Mouse (Mus musculus) ES-Bruce4 (cell line): ENCODE data around the gene H3f3b.

ENCODE experiments used
- CTCF ChIP-seq: IDR thresholded peaks from one replicate; pipeline ENCODE4 v1.8.1; 2011; ENCODE audit warnings: low read depth, low read length
- EP300 ChIP-seq: IDR thresholded peaks from 2 replicates; pipeline ENCODE4 v1.6.1; 2011; ENCODE audit warnings: low read depth, low read length; ENCODE audit not compliant: insufficient read depth
- POLR2A ChIP-seq: IDR thresholded peaks from one replicate; pipeline ENCODE4 v1.8.1; 2011; ENCODE audit warnings: low read length; ENCODE audit not compliant: insufficient read depth

DNA sequence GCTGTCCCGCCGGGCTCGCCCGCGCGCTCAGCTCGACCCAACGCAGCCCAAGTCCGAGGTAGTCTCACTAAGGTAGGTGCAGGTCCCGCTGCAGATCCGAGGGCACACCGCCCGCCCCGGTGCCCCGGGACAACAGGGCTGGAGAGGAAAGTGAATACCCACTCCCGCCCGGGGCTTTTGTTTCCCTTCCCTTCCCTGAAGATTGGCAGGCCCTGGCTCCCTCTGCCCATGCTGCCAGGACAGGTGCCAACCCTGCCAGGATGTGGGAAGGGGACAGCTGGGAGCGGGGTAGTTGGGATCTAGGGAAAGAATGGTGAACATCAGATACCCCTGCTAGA lies 52.7 kb downstream of the H3f3b start:
- no peak for TF ChIP-seq POLR2A
- TF ChIP-seq CTCF: no peak
- TF ChIP-seq EP300: no peak
